Mouse (Mus musculus) hindbrain, embryonic 12.5 days (tissue): ENCODE data around the gene Zfp184. TPM values are rescaled to one million over a fixed set of nuclear protein-coding genes. Genes with fewer than 3 reads are reported as not detected.

Experiments used
- ATAC-seq: fragments of 200-750 bp; cut with Nextera tagmentation; 2 replicates; pipeline ENCODE4 v1.8.0; 2017; ENCODE audit warnings: moderate TSS enrichment; ENCODE audit not compliant: low FRiP score
- H3K27ac ChIP-seq: fragments of 300-500 bp; sonication (generic); 2 replicates; pipeline ENCODE4 v1.5.1; 2016; ENCODE audit warnings: mild to moderate bottlenecking
- H3K27me3 ChIP-seq: fragments of 300-500 bp; sonication (generic); 2 replicates; pipeline ENCODE4 v1.6.1; 2016; ENCODE audit warnings: mild to moderate bottlenecking
- H3K36me3 ChIP-seq: fragments of 300-500 bp; sonication (generic); 2 replicates; pipeline ENCODE4 v1.6.1; 2016; ENCODE audit warnings: mild to moderate bottlenecking
- H3K4me1 ChIP-seq: fragments of 300-500 bp; sonication (generic); 2 replicates; pipeline ENCODE4 v1.6.1; 2016
- H3K4me2 ChIP-seq: fragments of 300-500 bp; sonication (generic); replicated peaks from 2 replicates; pipeline ENCODE4 v1.6.1; 2016; ENCODE audit warnings: mild to moderate bottlenecking
- H3K4me3 ChIP-seq: fragments of 300-500 bp; sonication (generic); 2 replicates; pipeline ENCODE4 v1.5.1; 2016; ENCODE audit warnings: mild to moderate bottlenecking
- H3K9ac ChIP-seq: fragments of 300-500 bp; sonication (generic); 2 replicates; pipeline ENCODE4 v1.6.1; 2016; ENCODE audit warnings: mild to moderate bottlenecking, moderate library complexity
- H3K9me3 ChIP-seq: fragments of 300-500 bp; sonication (generic); replicated peaks from 2 replicates; pipeline ENCODE4 v1.6.1; 2016; ENCODE audit warnings: mild to moderate bottlenecking
- WGBS: fragments of 180-500 bp; shearing (Covaris S2); methylation state at CpG from one replicate; pipeline ENCODE4 v1.1.7; 2016; 5-methylcytosine and 5-hydroxymethylcytosine counted together
- microRNA counts: library from miRNA; unstranded; fragments of <30 nt; microRNA quantifications from one replicate; lab custom pipeline; 2017
- microRNA-seq: library from miRNA; unstranded; fragments of <30 nt; microRNA quantifications from one replicate; pipeline ENCODE4, GENCODE M21; 2017
- polyA plus RNA-seq: library from polyadenylated mRNA; unstranded; fragments of >200 nt; fragmentation: Nextera tagmentation; extraction: Ambion mirVana; gene quantifications from 2 replicates; pipeline ENCODE4 v1.2.1, GENCODE M21; 2016

Zfp184 gene
- polyA plus RNA-seq, 1 experiment from 2014 or later, result 19.1 TPM

DNA sequence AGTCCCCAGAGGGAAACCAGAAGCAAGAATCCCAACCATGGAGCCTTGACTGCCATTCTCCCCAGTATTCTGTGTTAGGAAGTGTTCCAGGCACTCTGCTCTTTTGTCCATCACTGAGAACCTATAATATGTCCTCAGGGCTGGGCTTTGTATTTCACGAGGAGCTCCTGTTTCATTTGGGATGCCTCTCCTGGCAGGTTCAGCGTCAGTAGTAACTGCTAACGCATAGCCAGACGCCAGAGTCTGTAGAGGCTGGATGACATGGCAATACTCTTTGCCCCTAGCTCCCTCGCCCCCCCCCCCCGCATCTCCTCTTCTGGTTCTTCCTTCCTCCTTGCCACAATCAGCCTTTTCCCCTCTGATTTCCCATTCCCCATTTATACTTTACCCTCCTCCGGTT, 64.7 kb downstream of the Zfp184 start, which contains the start of gene Prss16:
Gene Prss16 (minus strand): TSS at position 101 of the 400 bp plus-strand sequence.
- ATAC-seq, result no peak
- Histone ChIP-seq H3K27me3 (peaks cover 96% of the 10 kb centered on the region), H3K9ac (no peak within 1 kb of the TSS), H3K4me1 (peaks cover 16% of the 10 kb centered on the region), H3K9me3 (no peaks in the 10 kb centered on the region), H3K36me3 (no peaks in the 10 kb centered on the region), H3K4me2 (no peak within 1 kb of the TSS), H3K4me3 (no peak within 1 kb of the TSS), H3K27ac (no peak within 1 kb of the TSS)
- 35% methylated on average over 7 of the region's 7 CpGs for WGBS

MicroRNAs within 50 kb of the gene (microRNA counts, 519-probe panel; counts per million panel counts)
- microRNA mmu-miR-1983 (lab: Ali Mortazavi, UCI), result 5,629 counts per million, percentile 95 among the panel's probes with 10 or more counts

Small RNA genes within 50 kb of the gene (microRNA-seq; reads per million reads assigned to microRNA genes)
- gene Gm44456 (1.1 reads per million), gene Mir1983 (3,002 reads per million, percentile 85 among the genes with 10 or more reads in this experiment)

Other genes with a start within 250 kb of the Zfp184 start
- gene Olfr1359, start 247.0 kb upstream of the Zfp184 start, polyA plus RNA-seq, result not detected in 2 replicates
- 3.6 and 4.4 TPM in 2 replicates for gene Hist1h2bl, start 229.0 kb upstream of the Zfp184 start, polyA plus RNA-seq
- 17.3 and 29.5 TPM in 2 replicates for gene Hist1h2ai, start 228.7 kb upstream of the Zfp184 start, polyA plus RNA-seq
- 8.9 and 18.3 TPM in 2 replicates for gene Hist1h3h, start 227.4 kb upstream of the Zfp184 start, polyA plus RNA-seq
- gene Hist1h2bm, start 223.1 kb upstream of the Zfp184 start, polyA plus RNA-seq, result 2.6 and 4.9 TPM in 2 replicates
- 0.98 and 1.0 TPM in 2 replicates for gene Hist1h4j, start 210.0 kb upstream of the Zfp184 start, polyA plus RNA-seq
- gene Hist1h4k, start 194.6 kb upstream of the Zfp184 start, polyA plus RNA-seq, result 2.9 TPM in 1 of 2 replicates, not detected in the other
- gene Hist1h2ak, start 191.3 kb upstream of the Zfp184 start, polyA plus RNA-seq, result 12.2 and 28.3 TPM in 2 replicates
- 2.2 and 2.8 TPM in 2 replicates for gene Hist1h2bn, start 191.0 kb upstream of the Zfp184 start, polyA plus RNA-seq
- 23.2 and 23.6 TPM in 2 replicates for gene Hist1h1b, start 164.5 kb upstream of the Zfp184 start, polyA plus RNA-seq
- gene Hist1h3i, start 161.7 kb upstream of the Zfp184 start, polyA plus RNA-seq, result 87.0 and 110 TPM in 2 replicates
- 5.2 TPM in 1 of 2 replicates, not detected in the other for gene Hist1h2an, start 157.9 kb upstream of the Zfp184 start, polyA plus RNA-seq
- gene Hist1h2bp, start 157.6 kb upstream of the Zfp184 start, polyA plus RNA-seq, result 1.9 and 2.4 TPM in 2 replicates
- gene Hist1h2bq, start 134.9 kb upstream of the Zfp184 start, polyA plus RNA-seq, result 14.1 and 15.3 TPM in 2 replicates
- 3.4 TPM in 1 of 2 replicates, not detected in the other for gene Hist1h2ao, start 134.6 kb upstream of the Zfp184 start, polyA plus RNA-seq
- not detected in 2 replicates for gene Hist1h4m, start 133.3 kb upstream of the Zfp184 start, polyA plus RNA-seq
- 6.2 and 10.1 TPM in 2 replicates for gene Hist1h4n, start 112.9 kb upstream of the Zfp184 start, polyA plus RNA-seq
- gene Hist1h2ap, start 111.6 kb upstream of the Zfp184 start, polyA plus RNA-seq, result 2,700 and 3,374 TPM in 2 replicates
- 14.3 and 15.1 TPM in 2 replicates for gene Hist1h2br, start 111.4 kb upstream of the Zfp184 start, polyA plus RNA-seq
- gene Pom121l2, start 36.1 kb downstream of the Zfp184 start, polyA plus RNA-seq, result 0.14 TPM in 1 of 2 replicates, not detected in the other
- 0.23 and 0.48 TPM in 2 replicates for gene Prss16, start 64.6 kb downstream of the Zfp184 start, polyA plus RNA-seq
- 17.9 TPM in 1 of 2 replicates, not detected in the other for gene Hist1h2ah, start 90.5 kb downstream of the Zfp184 start, polyA plus RNA-seq
- 5.5 and 9.1 TPM in 2 replicates for gene Hist1h2bk, start 90.8 kb downstream of the Zfp184 start, polyA plus RNA-seq
- 18.2 and 20.9 TPM in 2 replicates for gene Hist1h4i, start 96.3 kb downstream of the Zfp184 start, polyA plus RNA-seq
- 52.7 and 56.3 TPM in 2 replicates for gene Hist1h2ag, start 97.8 kb downstream of the Zfp184 start, polyA plus RNA-seq
- gene Hist1h2bj, start 98.1 kb downstream of the Zfp184 start, polyA plus RNA-seq, result 7.2 and 11.9 TPM in 2 replicates
- not detected in 2 replicates for gene Vmn1r188, start 139.3 kb downstream of the Zfp184 start, polyA plus RNA-seq
- not detected in 2 replicates for gene Vmn1r189, start 160.7 kb downstream of the Zfp184 start, polyA plus RNA-seq
- gene Vmn1r191, start 238.9 kb downstream of the Zfp184 start, polyA plus RNA-seq, result not detected in 2 replicates
- gene Vmn1r192, start 246.0 kb downstream of the Zfp184 start, polyA plus RNA-seq, result not detected in 2 replicates